Mouse (Mus musculus) frontal cortex, postnatal 10 days (tissue): ENCODE results near the gene Prss43.
"Not testable (repeated sequence)": the region's sequence is repeated elsewhere in the genome, so short reads cannot be mapped to it uniquely, and the experiment has no call there.

Experiments
- DNase-seq, 2 experiments: peaks; one replicate each; pipeline ENCODE4 v3.0.0; 2022; ENCODE audit warnings: low spot score in 2 of 2, mixed read lengths in 1 of 2

The Prss43 gene

GRCm38 (mm10) chr9:110826390-110826789, at the start of gene Prss43:
TSS of gene Prss43 (plus strand) at chr9:110826690.
- DNase-seq, result no peak

DNA sequence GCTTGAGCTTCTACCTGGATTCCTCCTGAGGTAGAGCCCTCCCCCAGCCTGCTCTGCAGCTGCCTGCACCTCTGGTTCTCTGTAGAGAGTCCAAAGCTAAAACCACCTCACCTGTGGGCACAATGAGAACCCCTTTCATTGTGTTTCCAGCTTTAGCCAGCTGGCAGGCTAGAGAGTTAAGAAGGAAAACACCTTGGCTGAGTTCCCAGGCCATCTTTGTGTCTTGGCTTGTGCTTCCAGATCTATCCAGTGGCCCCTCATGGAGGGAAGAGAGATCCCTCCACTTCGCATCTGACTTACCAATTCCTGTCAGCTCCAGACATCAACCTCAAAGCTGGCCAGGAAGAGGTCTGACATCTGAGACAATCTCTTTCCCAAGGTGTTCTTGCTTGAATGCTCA, 48.4 kb upstream of the Prss43 start:
- no peak for DNase-seq

DNA sequence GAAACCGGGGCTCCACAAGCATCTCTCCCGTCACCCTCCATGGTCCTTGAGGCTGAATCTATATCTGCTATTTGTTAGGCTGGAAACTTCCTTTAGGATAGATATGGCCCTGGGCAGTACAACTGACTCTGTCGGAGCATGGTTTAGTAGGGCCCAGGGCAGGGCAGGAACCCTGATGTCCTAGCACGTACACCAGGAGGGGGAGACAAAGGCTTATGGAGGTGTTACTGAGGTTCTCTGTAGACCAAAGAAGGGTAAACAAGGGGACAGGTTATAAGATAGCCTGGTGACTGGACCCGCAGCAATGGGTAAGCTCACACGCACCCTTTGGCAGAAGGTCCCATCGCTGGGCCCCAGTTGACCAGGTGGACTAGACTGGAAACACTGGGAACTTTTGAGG, 47.9 kb upstream of the Prss43 start:
- no peak for DNase-seq

GRCm38 (mm10) chr9:110779242-110779913, 47.1 kb upstream of the Prss43 start:
- DNase-seq, result no peak

- DNase-seq, result peak; percentile 79 to 93
Observed at GRCm38 (mm10) chr9:110781256-110781721, 45.2 kb upstream of the Prss43 start.

GRCm38 (mm10) chr9:110781731-110782130, 44.8 kb upstream of the Prss43 start:
- peak; percentile 80 to 81 for DNase-seq

GRCm38 (mm10) chr9:110783611-110784010, 42.9 kb upstream of the Prss43 start:
- no peak for DNase-seq

DNA sequence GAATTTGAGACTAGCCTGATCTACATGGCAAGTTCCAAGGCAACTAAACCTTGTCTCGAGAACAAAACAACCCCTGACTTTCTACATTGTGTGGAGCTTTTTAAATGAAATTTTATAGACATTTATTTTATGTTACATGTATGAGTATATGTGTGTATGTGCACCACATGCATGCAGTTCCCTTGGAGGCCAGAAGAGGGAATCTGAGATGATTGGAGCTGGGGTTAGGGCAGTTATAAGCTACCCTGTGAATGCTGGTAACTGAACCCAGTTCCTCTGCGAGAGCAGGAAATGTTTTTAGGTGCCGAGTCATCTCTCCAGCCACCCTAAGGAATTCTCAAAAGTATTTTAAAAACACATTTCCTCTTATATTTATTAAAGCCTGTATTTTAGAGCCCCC, 38.3 kb upstream of the Prss43 start:
- DNase-seq, result no peak

- DNase-seq, result no peak
Observed at GRCm38 (mm10) chr9:110790462-110790861, 36.0 kb upstream of the Prss43 start.

DNA sequence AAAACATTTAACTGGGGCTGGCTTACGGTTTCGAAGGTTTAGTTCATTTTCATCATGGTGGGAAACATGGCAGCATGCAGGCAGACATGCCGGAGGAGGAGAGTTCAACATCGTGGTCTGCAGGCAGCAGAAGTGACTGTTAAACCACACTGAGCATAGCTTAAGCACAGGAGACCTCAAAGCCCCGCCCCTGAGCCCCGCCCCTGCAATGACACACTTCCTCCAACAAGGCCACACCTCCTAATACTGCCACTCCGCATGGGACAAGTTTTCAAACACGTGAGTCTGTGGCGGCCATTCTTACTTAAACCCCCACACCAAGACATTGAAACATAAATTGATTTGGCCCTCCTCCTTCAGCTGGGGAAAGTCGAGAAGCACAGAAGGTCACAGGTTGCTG, 29.5 kb upstream of the Prss43 start:
- DNase-seq, result no peak

DNA sequence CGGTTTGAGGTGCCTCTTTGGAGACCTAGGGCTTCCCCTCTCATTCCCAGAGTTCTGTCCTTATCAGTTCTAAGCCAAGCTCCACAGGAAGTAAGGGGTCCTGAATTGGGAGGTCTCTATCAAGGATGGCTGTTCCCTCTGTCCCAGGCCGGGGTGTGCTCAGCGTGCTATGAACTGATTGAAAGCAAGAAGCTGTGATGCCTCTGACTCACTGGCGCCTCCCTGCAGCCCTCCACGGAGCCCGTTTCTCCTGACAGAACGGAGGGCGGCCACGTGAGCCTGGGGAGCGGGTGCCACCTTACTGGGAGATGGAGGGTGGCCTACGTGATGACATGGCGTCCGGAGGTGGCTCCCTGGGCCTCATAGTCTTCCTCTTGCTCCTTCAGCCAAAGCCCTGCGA, 28.6 kb upstream of the Prss43 start, which contains the start of gene Prss42:
Prss42 (plus strand) TSS at position 301 of the 400 bp plus-strand sequence.
- DNase-seq, result no peak

GRCm38 (mm10) chr9:110800834-110801479, 25.5 kb upstream of the Prss43 start:
- no peak for DNase-seq

DNA sequence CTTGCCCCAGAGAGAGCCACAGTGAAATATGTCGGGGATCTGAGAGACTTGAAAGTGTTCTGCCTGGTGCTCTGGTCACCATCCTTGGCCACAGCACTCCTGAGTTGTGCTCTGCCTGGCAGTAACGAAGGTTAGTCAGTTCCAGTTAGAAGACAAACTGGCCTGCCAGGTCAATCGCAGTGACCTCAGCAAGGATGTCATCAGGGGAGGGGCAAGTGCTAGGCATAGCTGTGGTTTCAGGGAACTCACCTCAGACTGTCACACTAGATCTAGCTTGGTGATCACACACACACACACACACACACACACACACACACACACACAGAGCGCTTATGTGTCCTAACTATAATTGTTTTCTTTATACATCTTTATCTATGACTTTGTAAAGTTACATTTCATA, 23.2 kb upstream of the Prss43 start:
- no peak for DNase-seq

GRCm38 (mm10) chr9:110810051-110810450, 16.4 kb upstream of the Prss43 start:
- DNase-seq, result no peak

- DNase-seq, result no peak
Observed at GRCm38 (mm10) chr9:110813789-110814188, 12.7 kb upstream of the Prss43 start, which contains the start of gene Prss44. TSS of gene Prss44 (plus strand) at chr9:110813994.

GRCm38 (mm10) chr9:110820546-110820945, 5.9 kb upstream of the Prss43 start:
- DNase-seq, result not testable (repeated sequence)

DNA sequence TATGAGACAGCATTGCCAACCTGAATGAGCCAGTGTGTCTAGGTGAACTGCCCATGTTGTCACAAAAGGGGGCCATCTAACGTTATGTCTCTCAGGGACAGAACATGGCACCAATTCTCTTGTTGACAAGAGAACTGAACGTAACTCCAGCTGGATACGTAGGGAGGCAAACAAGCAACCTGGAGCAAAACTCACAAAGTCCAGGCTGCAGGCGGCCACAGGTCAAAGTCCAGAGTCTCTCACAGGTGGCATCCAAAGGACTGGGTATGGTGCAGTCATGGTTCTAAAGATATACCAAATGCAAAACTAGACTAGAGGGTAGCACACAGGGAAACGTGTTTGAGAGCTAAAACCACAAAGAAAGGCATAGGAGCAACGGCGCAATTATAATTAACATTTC, 5.1 kb upstream of the Prss43 start:
- no peak for DNase-seq

GRCm38 (mm10) chr9:110825426-110825825, 1.1 kb upstream of the Prss43 start:
- no peak for DNase-seq

GRCm38 (mm10) chr9:110825832-110826231, 658 bp upstream of the Prss43 start:
- DNase-seq, result no peak

GRCm38 (mm10) chr9:110833021-110833420, 6.5 kb downstream of the Prss43 start:
- DNase-seq, result no peak

DNA sequence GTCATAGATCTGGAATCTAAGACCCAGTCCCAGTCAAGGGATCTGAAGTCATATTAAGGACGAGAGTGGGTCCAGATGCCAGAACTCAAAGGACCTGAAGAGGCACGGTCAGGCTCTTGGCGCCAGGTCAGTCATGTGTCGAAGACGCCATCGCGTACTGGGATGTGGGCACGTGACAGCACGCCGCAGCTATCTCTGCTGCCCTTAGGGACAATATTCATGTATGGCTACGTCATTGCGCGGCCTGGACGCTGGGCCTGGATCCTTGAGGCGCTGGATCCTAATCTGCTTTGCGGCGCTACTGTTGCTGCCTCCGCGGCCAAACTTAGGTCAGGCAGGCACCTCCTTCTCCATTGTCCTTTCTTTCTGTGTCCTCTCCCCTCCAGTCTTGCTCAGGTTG, 7.9 kb downstream of the Prss43 start, which contains the start of gene Prss45:
Prss45 (plus strand) TSS at position 178 of the 400 bp plus-strand sequence.
- DNase-seq, result no peak

- no peak for DNase-seq
Observed at GRCm38 (mm10) chr9:110834961-110835360, 8.5 kb downstream of the Prss43 start.

DNA sequence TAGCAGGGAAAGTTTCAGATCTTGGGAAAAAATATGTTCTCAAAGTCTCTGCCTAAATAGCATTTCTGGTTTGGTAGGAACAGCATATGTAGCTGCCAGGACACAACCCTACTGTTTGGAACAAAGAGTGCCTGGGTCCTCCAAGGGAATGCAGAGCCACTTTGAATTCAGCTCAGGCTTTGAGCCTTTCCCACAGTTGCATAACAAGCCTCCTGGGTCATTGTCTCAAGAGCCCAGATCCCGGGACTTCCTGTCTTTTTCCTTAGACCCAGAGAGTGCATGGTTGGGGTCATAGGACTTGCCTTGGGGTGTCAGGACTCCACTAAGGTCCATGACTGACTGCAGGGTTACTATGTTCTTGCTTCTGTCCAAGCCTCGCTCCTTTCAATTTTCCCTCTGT, 9.6 kb downstream of the Prss43 start:
- peak in 1 of 2 experiments; percentile 41 for DNase-seq
